Mouse (Mus musculus): ENCODE measurements around the gene Dhcr24.

The Dhcr24 gene

GRCm38 (mm10) chr4:106560846-106561781 is at the start of gene Dhcr24:
TSS of gene Dhcr24 (plus strand) at chr4:106561038.
- DNase-seq (ENCODE audit: extremely low spot score, low read depth, low spot score): peak; percentile 66

- DNase-seq (ENCODE audit: extremely low spot score, low read depth, low spot score): no peak
Measured at GRCm38 (mm10) chr4:106514606-106515005, 46.2 kb upstream of the Dhcr24 start.

- DNase-seq (ENCODE audit: extremely low spot score, low read depth, low spot score): no peak
Measured at GRCm38 (mm10) chr4:106522547-106522946, 38.3 kb upstream of the Dhcr24 start.

- no peak for DNase-seq (ENCODE audit: extremely low spot score, low read depth, low spot score)
Measured at GRCm38 (mm10) chr4:106524131-106524530, 36.7 kb upstream of the Dhcr24 start.

GRCm38 (mm10) chr4:106525001-106525400 is 35.8 kb upstream of the Dhcr24 start:
- DNase-seq (ENCODE audit: extremely low spot score, low read depth, low spot score): no peak

GRCm38 (mm10) chr4:106527856-106528547 is 32.8 kb upstream of the Dhcr24 start:
- DNase-seq (ENCODE audit: extremely low spot score, low read depth, low spot score): no peak

- peak; percentile 91 for DNase-seq (ENCODE audit: extremely low spot score, low read depth, low spot score)
Measured at GRCm38 (mm10) chr4:106529375-106530112, 31.3 kb upstream of the Dhcr24 start.

GRCm38 (mm10) chr4:106530113-106530482 is 30.7 kb upstream of the Dhcr24 start:
- no peak for DNase-seq (ENCODE audit: extremely low spot score, low read depth, low spot score)

GRCm38 (mm10) chr4:106533421-106534080 is 27.3 kb upstream of the Dhcr24 start:
- no peak for DNase-seq (ENCODE audit: extremely low spot score, low read depth, low spot score)

- DNase-seq (ENCODE audit: extremely low spot score, low read depth, low spot score): no peak
Measured at GRCm38 (mm10) chr4:106534256-106534655, 26.6 kb upstream of the Dhcr24 start.

GRCm38 (mm10) chr4:106539756-106540155 is 21.1 kb upstream of the Dhcr24 start:
- DNase-seq (ENCODE audit: extremely low spot score, low read depth, low spot score): no peak

GRCm38 (mm10) chr4:106541491-106541890 is 19.3 kb upstream of the Dhcr24 start:
- DNase-seq (ENCODE audit: extremely low spot score, low read depth, low spot score): no peak

- DNase-seq (ENCODE audit: extremely low spot score, low read depth, low spot score): no peak
Measured at GRCm38 (mm10) chr4:106542211-106542610, 18.6 kb upstream of the Dhcr24 start.

- DNase-seq (ENCODE audit: extremely low spot score, low read depth, low spot score): no peak
Measured at GRCm38 (mm10) chr4:106545817-106546373, 14.9 kb upstream of the Dhcr24 start.

- DNase-seq (ENCODE audit: extremely low spot score, low read depth, low spot score): no peak
Measured at GRCm38 (mm10) chr4:106546896-106547295, 13.9 kb upstream of the Dhcr24 start.

GRCm38 (mm10) chr4:106548113-106548512 is 12.7 kb upstream of the Dhcr24 start:
- no peak for DNase-seq (ENCODE audit: extremely low spot score, low read depth, low spot score)

GRCm38 (mm10) chr4:106550516-106551166 is 10.2 kb upstream of the Dhcr24 start:
- no peak for DNase-seq (ENCODE audit: extremely low spot score, low read depth, low spot score)

- no peak for DNase-seq (ENCODE audit: extremely low spot score, low read depth, low spot score)
Measured at GRCm38 (mm10) chr4:106557262-106557661, 3.6 kb upstream of the Dhcr24 start.

GRCm38 (mm10) chr4:106557978-106558377 is 2.9 kb upstream of the Dhcr24 start:
- DNase-seq (ENCODE audit: extremely low spot score, low read depth, low spot score): no peak

All from hindlimb bud, embryonic 11.5 days (tissue).